Mouse (Mus musculus) limb, embryonic 10.5 days (tissue): ENCODE results near the gene Pkhd1. TPM values are rescaled to one million over a fixed set of nuclear protein-coding genes. Genes with fewer than 3 reads are reported as not detected.

Source experiments
- DNase-seq: peaks from one replicate; pipeline ENCODE4 v3.0.0-alpha.2; 2017; ENCODE audit warnings: low spot score
- H3K27ac ChIP-seq: fragments of 300-500 bp; sonication (generic); 2 replicates; pipeline ENCODE4 v1.5.1; 2016; ENCODE audit warnings: mild to moderate bottlenecking
- H3K27me3 ChIP-seq: fragments of 300-500 bp; sonication (generic); 2 replicates; pipeline ENCODE4 v1.6.1; 2016; ENCODE audit warnings: low read depth, mild to moderate bottlenecking; ENCODE audit not compliant: poor library complexity, severe bottlenecking
- H3K36me3 ChIP-seq: fragments of 300-500 bp; sonication (generic); 2 replicates; pipeline ENCODE4 v1.6.1; 2016; ENCODE audit warnings: mild to moderate bottlenecking, moderate library complexity
- H3K4me1 ChIP-seq: fragments of 300-500 bp; sonication (generic); 2 replicates; pipeline ENCODE4 v1.6.1; 2016
- H3K4me3 ChIP-seq: fragments of 300-500 bp; sonication (generic); 2 replicates; pipeline ENCODE4 v1.5.1; 2016; ENCODE audit warnings: mild to moderate bottlenecking, moderate library complexity
- H3K9me3 ChIP-seq: fragments of 300-500 bp; sonication (generic); replicated peaks from 2 replicates; pipeline ENCODE4 v1.6.1; 2016; ENCODE audit warnings: mild to moderate bottlenecking
- WGBS: fragments of 180-500 bp; shearing (Covaris S2); methylation state at CpG from one replicate; pipeline ENCODE4 v1.1.7; 2016; 5-methylcytosine and 5-hydroxymethylcytosine counted together
- polyA plus RNA-seq: library from polyadenylated mRNA; unstranded; fragments of >200 nt; fragmentation: Nextera tagmentation; extraction: Ambion mirVana; gene quantifications from 2 replicates; pipeline ENCODE4 v1.2.1, GENCODE M21; 2016

Pkhd1 gene
- polyA plus RNA-seq, 1 experiment from 2014 or later, result 0.04 TPM

DNA sequence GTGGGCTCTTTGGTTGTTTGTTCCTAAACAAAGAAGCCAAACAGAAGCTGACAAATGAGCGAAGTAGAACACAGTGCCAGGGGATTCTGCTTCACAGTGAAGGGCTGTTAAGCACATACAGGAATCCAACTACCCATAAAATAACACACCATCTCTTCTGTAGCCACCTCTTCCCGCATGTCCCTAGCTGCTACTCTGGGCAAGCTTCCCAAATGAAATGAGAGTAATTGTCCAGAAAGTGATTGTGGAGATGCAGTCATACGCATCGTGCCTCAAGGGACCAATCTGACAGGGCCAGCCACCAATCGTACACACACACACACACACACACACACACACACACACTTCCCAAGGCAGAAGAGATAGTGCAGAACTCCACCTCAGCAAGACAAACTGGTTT, 27.4 kb downstream of the Pkhd1 start:
- Histone ChIP-seq H3K4me1 (no peaks in the 10 kb centered on the region), H3K9me3 (no peaks in the 10 kb centered on the region), H3K36me3 (no peaks in the 10 kb centered on the region), H3K4me3 (no peak overlapping the region), H3K27me3 (no peaks in the 10 kb centered on the region), H3K27ac (no peak overlapping the region)
- DNase-seq, result no peak
- WGBS, result 91% methylated on average over 5 of the region's 5 CpGs

DNA sequence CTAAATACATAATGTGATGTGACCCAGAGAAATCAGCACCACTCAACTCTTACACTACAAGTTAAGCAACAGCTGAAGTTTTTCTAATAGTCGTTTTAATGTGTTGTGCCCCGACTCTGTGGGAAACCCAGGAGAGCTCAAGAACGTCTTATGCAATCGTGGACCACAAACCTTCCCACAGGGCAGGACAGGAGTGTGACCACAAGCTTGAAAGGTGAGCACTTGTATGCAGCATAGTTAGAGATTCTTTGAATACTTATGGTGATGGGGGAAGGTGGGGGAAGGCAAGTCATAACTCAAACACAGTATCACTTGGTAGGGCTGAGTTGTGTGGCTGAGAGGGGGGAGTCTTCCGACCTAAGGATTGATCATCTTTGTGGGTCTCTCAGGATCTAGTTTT, 46.4 kb downstream of the Pkhd1 start:
- no peaks in the 10 kb centered on the region for H3K9me3 ChIP-seq
- H3K27me3 ChIP-seq, result no peaks in the 10 kb centered on the region
- H3K4me1 ChIP-seq, result no peaks in the 10 kb centered on the region
- no peak for DNase-seq
- H3K4me3 ChIP-seq, result no peak overlapping the region
- WGBS, result 81% methylated on average over 5 of the region's 5 CpGs
- no peaks in the 10 kb centered on the region for H3K36me3 ChIP-seq
- no peak overlapping the region for H3K27ac ChIP-seq

GRCm38 (mm10) chr1:20569430-20569829, 48.4 kb downstream of the Pkhd1 start:
- Histone ChIP-seq H3K4me3 (no peak overlapping the region), H3K27me3 (no peaks in the 10 kb centered on the region), H3K4me1 (no peaks in the 10 kb centered on the region), H3K36me3 (no peaks in the 10 kb centered on the region), H3K27ac (no peak overlapping the region), H3K9me3 (no peaks in the 10 kb centered on the region)
- WGBS, result 86% methylated on average over 3 of the region's 3 CpGs
- DNase-seq, result no peak

GRCm38 (mm10) chr1:20558443-20558842, 59.4 kb downstream of the Pkhd1 start:
- Histone ChIP-seq H3K27me3 (no peaks in the 10 kb centered on the region), H3K4me1 (no peaks in the 10 kb centered on the region), H3K9me3 (no peaks in the 10 kb centered on the region), H3K27ac (no peak overlapping the region), H3K4me3 (no peak overlapping the region), H3K36me3 (no peaks in the 10 kb centered on the region)
- WGBS, result 89% methylated on average over 6 of the region's 6 CpGs
- DNase-seq, result no peak

DNA sequence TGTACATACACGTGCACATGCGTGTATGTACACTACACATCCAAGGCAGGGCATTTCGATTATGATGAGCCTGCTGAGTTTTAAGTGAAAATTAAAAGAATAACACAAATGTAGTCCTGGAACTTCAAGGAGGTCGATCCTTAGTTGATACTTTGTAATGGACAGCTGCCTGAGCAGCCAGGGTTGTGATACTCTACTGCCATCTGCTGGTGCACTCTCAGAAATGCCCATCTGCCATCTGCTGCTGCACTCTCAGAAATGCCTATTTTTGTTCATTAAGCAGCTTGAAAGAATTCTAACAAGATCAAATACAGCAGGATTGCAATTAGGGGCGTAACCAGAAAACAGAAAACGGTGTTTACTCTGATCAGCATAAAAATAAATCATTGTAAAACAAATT, 63.5 kb downstream of the Pkhd1 start:
- DNase-seq, result peak; percentile 59
- H3K27ac ChIP-seq, result no peak overlapping the region
- H3K4me3 ChIP-seq, result no peak overlapping the region
- H3K36me3 ChIP-seq, result no peaks in the 10 kb centered on the region
- no peaks in the 10 kb centered on the region for H3K4me1 ChIP-seq
- H3K9me3 ChIP-seq, result no peaks in the 10 kb centered on the region
- 37% methylated on average over 6 of the region's 6 CpGs for WGBS
- H3K27me3 ChIP-seq, result no peaks in the 10 kb centered on the region

DNA sequence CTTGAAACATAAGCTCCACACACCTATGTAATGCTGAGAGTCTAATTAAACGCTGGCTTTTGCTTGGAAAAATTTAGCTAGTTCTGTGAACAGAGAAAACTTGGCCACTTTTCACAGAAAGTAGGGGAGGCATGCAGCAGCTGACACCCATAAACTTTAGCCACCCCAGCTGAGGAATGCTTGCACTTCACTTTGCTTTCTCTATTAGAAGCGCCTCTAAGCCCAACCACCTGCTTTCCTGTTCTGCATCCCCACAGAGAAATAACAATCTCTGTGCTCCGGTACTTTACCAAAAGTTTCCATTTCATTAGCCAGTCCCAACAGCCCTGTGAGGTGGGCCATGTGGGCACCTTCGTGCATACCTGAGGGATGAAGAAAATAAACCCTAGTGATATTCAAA, 66.5 kb downstream of the Pkhd1 start:
- Histone ChIP-seq H3K4me1 (no peaks in the 10 kb centered on the region), H3K27me3 (no peaks in the 10 kb centered on the region), H3K9me3 (no peaks in the 10 kb centered on the region), H3K4me3 (no peak overlapping the region), H3K27ac (no peak overlapping the region), H3K36me3 (no peaks in the 10 kb centered on the region)
- DNase-seq, result no peak
- WGBS, result 75% methylated on average over 4 of the region's 4 CpGs

DNA sequence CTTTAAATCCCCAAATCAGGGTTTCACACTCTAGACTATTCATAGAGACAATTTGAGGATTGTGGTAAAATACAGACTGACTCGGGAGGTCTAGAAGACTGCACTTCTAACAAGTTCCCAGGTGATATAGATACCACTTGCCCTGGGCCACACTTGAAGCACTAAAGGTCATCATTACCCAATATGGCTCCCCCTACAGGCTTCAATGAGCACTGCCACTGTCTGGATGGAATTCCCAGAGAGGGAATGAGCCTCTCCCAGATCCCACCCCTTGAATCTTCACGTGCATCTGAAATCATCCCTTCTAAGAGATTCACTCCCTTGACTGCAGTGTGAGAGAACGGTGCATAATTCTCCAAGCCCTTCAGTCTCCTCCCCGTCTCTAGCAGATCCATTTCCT, 73.3 kb downstream of the Pkhd1 start:
- WGBS, result 67% methylated on average over 4 of the region's 4 CpGs
- no peaks in the 10 kb centered on the region for H3K27me3 ChIP-seq
- H3K27ac ChIP-seq, result no peak overlapping the region
- H3K4me1 ChIP-seq, result no peaks in the 10 kb centered on the region
- DNase-seq, result no peak
- no peaks in the 10 kb centered on the region for H3K36me3 ChIP-seq
- no peak overlapping the region for H3K4me3 ChIP-seq
- no peaks in the 10 kb centered on the region for H3K9me3 ChIP-seq

GRCm38 (mm10) chr1:20513364-20514084, 104.3 kb downstream of the Pkhd1 start:
- Histone ChIP-seq H3K27me3 (no peaks in the 10 kb centered on the region), H3K9me3 (no peaks in the 10 kb centered on the region), H3K4me1 (no peaks in the 10 kb centered on the region), H3K27ac (no peak overlapping the region), H3K36me3 (no peaks in the 10 kb centered on the region), H3K4me3 (no peak overlapping the region)
- DNase-seq, result peak; percentile 53
- 69% methylated on average over 7 of the region's 7 CpGs for WGBS

DNA sequence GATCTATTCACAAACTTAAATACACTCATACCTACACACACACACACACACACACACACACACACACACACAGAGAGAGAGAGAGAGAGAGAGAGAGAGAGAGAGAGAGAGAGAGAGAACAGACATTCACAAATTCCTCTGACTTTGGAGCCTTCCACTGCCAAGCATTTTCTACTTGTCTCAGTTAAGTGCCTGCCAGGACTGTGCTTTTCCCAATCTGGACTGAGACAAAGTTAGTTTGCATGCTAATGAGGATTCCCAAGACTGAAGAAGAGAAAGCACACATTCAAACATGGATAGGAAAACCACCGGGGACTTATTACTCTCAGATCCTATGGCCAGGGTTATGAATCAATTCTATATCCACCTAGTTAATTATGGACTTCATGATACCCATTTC, 118.9 kb downstream of the Pkhd1 start:
- H3K9me3 ChIP-seq, result no peaks in the 10 kb centered on the region
- no peaks in the 10 kb centered on the region for H3K36me3 ChIP-seq
- no peak overlapping the region for H3K27ac ChIP-seq
- WGBS, result 87% methylated on average over 1 of the region's 1 CpGs
- no peaks in the 10 kb centered on the region for H3K27me3 ChIP-seq
- H3K4me1 ChIP-seq, result peaks cover 5% of the 10 kb centered on the region; the same call in 1 of the 2 replicates
- no peak for DNase-seq
- no peak overlapping the region for H3K4me3 ChIP-seq

GRCm38 (mm10) chr1:20486087-20486486, 131.8 kb downstream of the Pkhd1 start:
- no peak for DNase-seq
- WGBS, result 96% methylated on average over 8 of the region's 10 CpGs
- no peak overlapping the region for H3K4me3 ChIP-seq
- H3K36me3 ChIP-seq, result no peaks in the 10 kb centered on the region
- no peaks in the 10 kb centered on the region for H3K27me3 ChIP-seq
- H3K4me1 ChIP-seq, result no peaks in the 10 kb centered on the region
- H3K9me3 ChIP-seq, result no peaks in the 10 kb centered on the region
- no peak overlapping the region for H3K27ac ChIP-seq

DNA sequence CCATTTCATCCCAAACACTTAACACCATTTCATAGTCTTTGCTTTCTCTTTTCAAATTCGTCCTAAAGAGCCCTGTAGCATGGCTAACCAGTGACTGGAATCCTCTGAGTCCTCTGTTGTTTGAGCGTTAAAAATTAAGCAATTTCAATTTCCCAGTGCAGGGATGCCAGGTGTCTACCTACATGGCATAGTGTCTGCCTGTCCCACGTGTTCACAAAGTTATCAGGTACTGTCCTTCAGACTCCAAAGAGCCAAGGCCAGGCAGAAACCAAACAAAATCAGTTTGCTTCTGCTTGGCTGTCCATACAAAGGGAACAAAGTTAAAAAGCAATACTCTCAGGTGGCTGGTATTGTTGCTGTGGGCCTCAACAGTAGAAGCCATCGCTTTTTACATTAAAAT, 136.0 kb downstream of the Pkhd1 start:
- Histone ChIP-seq H3K4me3 (no peak overlapping the region), H3K4me1 (peaks cover 11% of the 10 kb centered on the region), H3K27me3 (peaks cover 23% of the 10 kb centered on the region), H3K9me3 (no peaks in the 10 kb centered on the region), H3K36me3 (no peaks in the 10 kb centered on the region), H3K27ac (no peak overlapping the region)
- DNase-seq, result no peak
- WGBS, result 81% methylated on average over 4 of the region's 4 CpGs

DNA sequence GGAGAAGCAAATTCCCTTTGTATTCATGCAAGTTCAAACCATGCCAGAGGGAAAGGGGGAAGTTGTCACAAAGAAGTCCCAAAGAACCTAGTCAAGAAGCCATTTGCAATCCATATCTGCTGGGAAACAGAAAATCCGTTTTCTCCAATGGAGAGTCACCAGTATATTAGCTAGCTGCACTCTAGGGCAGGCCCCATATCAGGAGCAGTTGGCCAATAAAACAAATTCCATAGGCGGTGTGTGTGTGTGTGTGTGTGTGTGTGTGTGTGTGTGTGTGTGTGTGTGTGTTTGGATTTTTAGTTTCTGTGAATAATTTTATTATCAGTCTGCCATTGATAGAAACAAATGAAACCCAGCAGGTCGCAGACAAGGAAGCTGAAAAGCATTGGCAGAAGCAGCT, 139.2 kb downstream of the Pkhd1 start:
- no peak overlapping the region for H3K4me3 ChIP-seq
- DNase-seq, result no peak
- peaks cover 11% of the 10 kb centered on the region for H3K4me1 ChIP-seq
- WGBS, result 67% methylated on average over 3 of the region's 3 CpGs
- H3K27me3 ChIP-seq, result peaks cover 28% of the 10 kb centered on the region
- no peaks in the 10 kb centered on the region for H3K9me3 ChIP-seq
- H3K36me3 ChIP-seq, result no peaks in the 10 kb centered on the region
- no peak overlapping the region for H3K27ac ChIP-seq

- no peak for DNase-seq
- Histone ChIP-seq H3K36me3 (no peaks in the 10 kb centered on the region), H3K27ac (no peak overlapping the region), H3K4me3 (peak overlapping the region; percentile 49), H3K4me1 (peaks cover 11% of the 10 kb centered on the region), H3K9me3 (no peaks in the 10 kb centered on the region), H3K27me3 (peaks cover 33% of the 10 kb centered on the region)
- WGBS, result 34% methylated on average over 6 of the region's 6 CpGs
Observed at GRCm38 (mm10) chr1:20478266-20478659, 139.6 kb downstream of the Pkhd1 start.
